In the genomic region with DNA sequence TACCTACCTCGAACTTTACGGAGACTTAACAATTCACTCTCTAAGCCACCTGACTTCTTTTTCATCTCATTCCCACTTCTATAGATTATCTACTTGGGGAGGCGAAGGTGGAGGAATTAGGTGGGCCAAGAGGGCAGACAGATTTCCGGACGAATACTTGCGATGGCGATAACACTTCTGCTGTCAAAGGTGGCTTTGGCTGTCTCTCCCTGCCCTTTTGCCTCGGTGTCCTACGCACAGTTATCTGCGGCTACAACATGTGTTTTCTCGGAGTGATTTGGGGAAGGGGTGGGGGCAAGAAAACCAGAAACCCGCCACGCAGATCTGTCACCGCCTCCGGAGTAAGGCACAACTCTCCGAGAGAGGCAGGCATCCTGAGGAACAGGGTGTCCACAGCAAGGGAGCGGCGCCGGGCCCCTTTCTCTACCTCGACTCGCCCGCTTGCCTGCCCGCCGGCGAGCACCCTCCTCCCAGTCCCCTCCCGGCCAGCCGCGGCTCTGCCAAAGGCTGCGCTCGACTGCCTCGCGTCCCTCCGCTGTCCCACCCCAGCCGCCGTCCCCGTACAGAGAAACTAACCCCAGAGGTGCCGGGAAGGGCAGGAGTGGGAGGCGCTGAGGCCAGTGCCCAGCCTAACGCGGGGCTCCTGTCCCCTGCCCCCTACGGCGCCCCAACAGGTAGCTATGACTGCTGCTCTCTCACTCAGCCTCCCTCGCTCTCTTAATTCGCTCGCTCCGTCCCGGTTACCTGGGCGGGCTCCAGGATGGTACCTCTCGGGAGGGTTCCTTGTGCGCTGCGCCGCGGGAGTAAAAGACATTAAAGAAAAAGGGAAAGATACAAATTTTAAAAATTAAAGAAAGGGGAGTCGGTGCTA, we compare ENCODE assay signal across 8 mouse cellular contexts. TPM values are rescaled to one million over a fixed set of nuclear protein-coding genes. Genes with fewer than 3 reads are reported as not detected.
DNase-seq lines count a peak whose midpoint lies in the region; ATAC-seq and TF ChIP-seq lines count a peak whose summit lies in the region.

No protein-coding gene starts in this region.

- peaks cover 6% of the 10 kb centered on the region for H3K27me3 ChIP-seq in Patski
- H3K27me3 ChIP-seq in hindbrain, embryonic 10.5 days (ENCODE audit: insufficient read depth, poor library complexity, severe bottlenecking), result peaks cover 62% of the 10 kb centered on the region

- POLR2A ChIA-PET in Patski (lab: Charles Lee), result no interaction called here

- ATAC-seq in Patski, result peak; percentile 57
- ATAC-seq in frontal cortex, adult (ENCODE audit: low TSS enrichment), result peak; percentile 20; the same call in 1 of the 2 replicates
- no peak for ATAC-seq in activated CD4-positive, CD25-positive, alpha-beta regulatory T cell, adult 4 months

- H3K4me1 ChIP-seq in hindbrain, embryonic 10.5 days (replicated peaks), result peaks cover 62% of the 10 kb centered on the region

- under 1% methylated on average over 54 of the region's 54 CpGs for WGBS in hindbrain, embryonic 10.5 days

- H3K27ac ChIP-seq in hindbrain, embryonic 10.5 days, result peak overlapping the region; percentile 95

- CTCF ChIA-PET in Patski (lab: Charles Lee), result interaction anchor here (0.8 to 1.4 kb wide), 2 partner anchors 539 to 666 kb away, joined by 3 to 4 read pairs; no protein-coding TSS in a partner anchor

- peak overlapping the region; percentile 67 for H3K4me3 ChIP-seq in hindbrain, embryonic 10.5 days

- no peaks in the 10 kb centered on the region for H3K9me3 ChIP-seq in hindbrain, embryonic 10.5 days

- H3K36me3 ChIP-seq in hindbrain, embryonic 10.5 days, result no peaks in the 10 kb centered on the region

- no peak for DNase-seq in Patski (ENCODE audit: low read depth, low spot score)
- DNase-seq in cerebellum, adult 9-10 months, result peak; percentile 5
- DNase-seq in hindbrain, embryonic 10.5 days (ENCODE audit: low spot score), result peak; percentile 77
- DNase-seq in layer of hippocampus, postnatal 10 days (ENCODE audit: low spot score in 2 of 2), result peak; percentile 58 to 74
- peak; percentile 65 to 80 for DNase-seq in lung, postnatal 4 days
- peak; percentile 58 for DNase-seq in spleen, postnatal 10 days (ENCODE audit: low spot score in 2 of 2)

- in situ Hi-C loops in Patski (cut with MboI; ENCODE audit: low pct_unique_long_range_greater_than_20kb), result loop anchor here (10.0 kb wide), 1 partner anchor 539 kb away; no protein-coding TSS in a partner anchor

- TF ChIP-seq CTCF in Patski (IDR thresholded peaks at IDR 0.05), result no peak

RNA-seq across cellular contexts. Expression of gene Sox6, which starts 5.0 kb away (rescaled TPM):
- polyA plus RNA-seq in Patski (2021), result 3.5 TPM
- polyA plus RNA-seq in hindbrain, embryonic 10.5 days (2016; fragmentation: Nextera tagmentation; extraction: Ambion mirVana), result 20.3 and 22.5 TPM in 2 replicates
- total RNA-seq in layer of hippocampus, postnatal 10 days (2021), result 10 to 100 TPM; 28.9 to 34.8 TPM
- not detected for polyA plus RNA-seq in activated CD4-positive, CD25-positive, alpha-beta regulatory T cell, adult 4 months (2017; shearing (Covaris generic))

RNA-seq across cellular contexts. Expression of gene 1110004F10Rik, which starts 5.6 kb away (rescaled TPM):
- 176 TPM for polyA plus RNA-seq in Patski (2021)
- 326 and 353 TPM in 2 replicates for polyA plus RNA-seq in hindbrain, embryonic 10.5 days (2016; fragmentation: Nextera tagmentation; extraction: Ambion mirVana)
- total RNA-seq in layer of hippocampus, postnatal 10 days (2021), result 100 to 1,000 TPM; 115 to 147 TPM
- polyA plus RNA-seq in activated CD4-positive, CD25-positive, alpha-beta regulatory T cell, adult 4 months (2017; shearing (Covaris generic)), result 100 to 1,000 TPM; 200 to 234 TPM

RNA-seq across cellular contexts. Expression of gene Gm4353, which starts 50.8 kb away (rescaled TPM):
- 10.2 TPM for polyA plus RNA-seq in Patski (2021)
- polyA plus RNA-seq in hindbrain, embryonic 10.5 days (2016; fragmentation: Nextera tagmentation; extraction: Ambion mirVana), result 0.71 and 0.90 TPM in 2 replicates
- total RNA-seq in layer of hippocampus, postnatal 10 days (2021), result 1 to 10 TPM; 3.7 to 4.7 TPM
- polyA plus RNA-seq in activated CD4-positive, CD25-positive, alpha-beta regulatory T cell, adult 4 months (2017; shearing (Covaris generic)), result 1 to 10 TPM in 1 of 2 experiments, under 1 TPM in 1; 0.82 to 1.3 TPM
